Mouse (Mus musculus) cerebellum, postnatal 25 days (tissue): Measurements from ENCODE around the gene Ssxa1.
"Not testable (repeated sequence)": the region's sequence is repeated elsewhere in the genome, so short reads cannot be mapped to it uniquely, and the experiment has no call there.

Experiments used
- DNase-seq, 2 experiments: peaks; one replicate each; pipeline ENCODE4 v3.0.0; 2021; ENCODE audit warnings: mixed read lengths in 2 of 2

Gene Ssxa1

DNA sequence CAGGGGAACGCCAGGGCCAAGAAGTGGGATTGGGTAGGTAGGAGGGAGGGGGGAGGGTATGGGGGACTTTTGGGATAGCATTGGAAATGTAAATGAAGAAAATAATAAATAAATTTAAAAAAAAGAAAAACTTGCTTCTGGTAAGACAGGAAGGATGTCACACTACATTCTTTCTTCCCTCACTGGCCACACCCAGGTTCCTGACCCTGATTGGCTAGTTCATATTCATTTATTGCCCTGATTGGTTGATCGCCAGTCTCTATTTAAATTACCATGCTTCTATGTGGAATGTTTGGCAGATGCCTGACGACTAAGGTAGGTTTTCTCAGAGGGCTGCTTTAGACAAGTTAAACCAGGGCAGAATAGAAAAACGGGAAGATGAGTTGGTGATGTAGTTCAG lies at the start of gene Ssxa1:
Gene Ssxa1, plus strand, starts transcription at position 301 of the 400 bp plus-strand sequence.
- DNase-seq: no peak

DNA sequence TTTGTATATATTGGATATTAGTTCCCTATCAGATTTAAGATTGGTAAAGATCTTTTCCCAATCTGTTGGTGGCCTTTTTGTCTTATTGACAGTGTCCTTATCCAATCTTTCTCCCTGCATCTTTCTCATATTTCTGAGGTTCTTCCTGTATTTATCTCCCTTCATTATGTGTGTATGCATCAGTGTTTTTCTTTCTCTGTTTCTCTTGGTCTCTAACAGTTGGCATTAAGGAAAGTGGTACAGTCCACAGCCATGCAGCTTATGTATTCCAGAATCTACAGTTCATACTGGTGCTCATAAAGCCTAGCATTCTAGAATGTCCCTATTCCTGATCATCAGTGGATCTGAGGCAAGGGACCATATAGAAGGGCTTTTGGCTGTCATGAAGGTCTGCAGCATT lies 47.5 kb upstream of the Ssxa1 start, which contains the start of gene Spaca5:
Gene Spaca5, plus strand, starts transcription at position 301 of the 400 bp plus-strand sequence.
- no peak for DNase-seq

DNA sequence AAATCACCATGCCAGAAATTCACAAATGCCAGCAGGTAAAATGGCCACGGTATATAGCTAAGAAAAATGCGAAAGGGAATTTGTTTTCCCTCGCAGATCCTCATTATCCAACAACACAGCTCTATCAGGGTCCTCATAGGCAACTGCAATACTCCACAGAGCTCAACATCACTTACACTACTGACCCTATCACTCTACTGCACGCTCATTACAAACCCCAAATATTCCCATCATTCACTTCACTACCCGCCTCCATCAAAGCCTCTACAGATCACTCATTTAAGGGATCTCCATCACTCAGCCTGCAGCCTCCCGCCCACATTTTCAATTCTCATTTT lies 27.0 kb upstream of the Ssxa1 start:
- no peak for DNase-seq

DNA sequence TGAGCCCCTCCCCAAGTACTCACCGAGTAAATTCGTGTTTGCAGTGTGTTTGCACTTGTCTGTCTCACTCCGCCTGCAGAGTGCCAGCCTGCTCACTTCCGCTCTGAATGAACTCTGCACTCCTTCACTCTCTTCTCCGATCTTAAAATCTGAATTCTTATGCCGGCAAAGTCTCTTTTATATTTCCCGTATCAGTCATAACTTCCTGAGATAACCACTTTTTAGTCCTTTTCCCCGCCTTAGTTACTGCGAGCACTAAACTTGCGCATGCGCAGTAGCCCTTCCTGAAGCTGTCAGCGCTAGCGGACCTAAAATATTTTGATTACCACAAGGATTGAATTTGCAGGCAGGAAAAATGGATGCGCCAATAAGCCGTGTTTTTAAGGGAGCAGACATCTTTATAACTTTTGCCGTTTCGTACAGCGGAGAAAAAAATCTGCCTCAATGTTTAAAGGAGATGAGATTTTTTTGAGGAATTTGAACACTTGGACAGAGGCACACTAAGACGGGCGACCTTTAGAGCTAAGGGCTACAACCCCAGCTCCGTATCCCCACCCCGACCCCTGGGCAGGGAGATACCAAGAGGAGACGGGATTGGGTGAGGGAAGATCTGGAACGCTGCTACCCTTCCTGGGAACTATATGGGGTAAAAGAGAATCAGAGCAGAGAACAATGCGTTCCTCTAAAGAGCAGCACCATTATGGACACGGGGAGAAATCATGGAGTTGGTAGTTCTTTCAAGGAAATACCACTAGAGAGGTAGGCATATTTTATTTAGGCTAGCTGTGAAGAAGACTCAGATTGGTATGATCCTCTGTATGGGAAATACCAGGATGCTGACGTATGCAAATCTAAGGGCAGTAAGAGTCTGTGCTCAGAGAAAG lies 26.4 kb upstream of the Ssxa1 start, which contains the start of gene Zfp300:
Gene Zfp300, minus strand, starts transcription at position 545 of the 884 bp plus-strand sequence.
- DNase-seq: peak; percentile 70 to 79

DNA sequence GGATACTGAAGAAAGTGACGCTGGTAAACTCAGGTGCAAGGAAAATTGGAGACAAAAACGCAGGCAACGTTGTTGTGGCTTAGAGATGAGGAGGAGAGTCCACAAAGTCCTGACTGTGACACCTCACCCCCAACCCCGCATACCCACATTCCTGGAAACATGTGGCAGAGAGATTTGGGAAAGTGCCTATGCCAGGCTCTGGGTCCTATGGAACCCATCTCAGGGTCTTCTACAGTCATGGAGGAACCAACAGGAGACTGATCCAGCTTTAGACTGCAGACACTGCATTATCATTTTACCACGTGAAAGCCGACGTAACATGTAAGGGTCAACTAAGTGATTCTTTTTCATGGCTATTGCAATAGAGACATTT lies 25.8 kb upstream of the Ssxa1 start:
- peak in 1 of 2 experiments; percentile 10 for DNase-seq

DNA sequence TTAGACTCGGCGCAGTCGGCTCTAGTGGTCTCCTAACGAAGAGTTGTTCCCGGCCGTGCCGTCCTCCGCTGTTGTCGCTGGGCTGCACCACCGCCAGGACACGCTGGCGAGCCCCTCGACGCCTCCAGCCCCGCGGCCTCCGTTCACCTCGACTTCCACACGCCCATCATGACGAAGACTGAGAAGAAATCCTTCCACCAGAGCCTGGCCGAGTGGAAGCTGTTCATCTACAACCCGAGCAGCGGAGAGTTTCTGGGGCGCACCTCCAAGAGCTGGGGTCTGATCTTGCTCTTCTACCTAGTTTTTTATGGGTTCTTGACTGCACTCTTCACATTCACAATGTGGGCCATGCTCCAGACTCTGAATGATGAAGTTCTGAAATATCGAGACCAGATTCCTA lies 31.1 kb downstream of the Ssxa1 start:
- not testable (repeated sequence) for DNase-seq
